Mouse (Mus musculus): ENCODE data around the gene Orc5.

GRCm38 (mm10) chr5:22559801-22560200 is 9.6 kb upstream of the Orc5 start:
- TF ChIP-seq EP300 (IDR thresholded peaks at IDR 0.05; ENCODE audit: low read depth) (no peak), CTCF (IDR thresholded peaks at IDR 0.05; ENCODE audit: low read depth) (no peak)
